Mouse (Mus musculus) G1E-ER4 (cell line): Measurements from ENCODE around the gene Npas1. TPM values are rescaled to one million over a fixed set of nuclear protein-coding genes. Genes with fewer than 3 reads are reported as not detected.

Experiments used
- GATA1 ChIP-seq: IDR thresholded peaks from one replicate; pipeline ENCODE4 v1.8.0; 2012; ENCODE audit warnings: low read length, inconsistent platforms
- polyA plus RNA-seq: library from polyadenylated mRNA; stranded (reverse); fragments of >175 nt; gene quantifications from 2 replicates; pipeline ENCODE4 v1.2.3, GENCODE M21; 2012

Gene Npas1
- polyA plus RNA-seq, 1 experiment = not detected

DNA sequence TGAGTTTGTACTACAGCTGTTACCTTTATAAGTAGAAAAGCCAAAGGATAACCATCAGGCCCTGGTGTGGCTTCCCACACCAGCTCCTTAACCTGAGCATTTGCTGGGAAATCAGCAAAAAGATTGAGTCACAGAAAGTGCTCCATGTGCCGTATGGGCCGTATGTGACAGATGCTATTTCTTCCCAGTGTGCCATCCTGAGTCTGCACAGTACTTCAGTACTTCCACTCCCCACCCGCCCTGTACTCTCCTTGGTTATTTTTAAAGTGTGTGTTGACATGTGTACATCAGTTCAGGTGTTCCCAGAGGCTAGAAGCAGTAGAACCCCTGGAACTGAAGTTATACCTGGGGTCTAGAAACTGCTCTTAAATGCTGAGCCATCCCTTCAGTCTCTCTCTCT, 70.5 kb downstream of the Npas1 start:
- TF ChIP-seq GATA1 = no peak

Other genes with a start within 250 kb of the Npas1 start
- 0.08 and 0.14 TPM in 2 replicates for gene C5ar2, start 233.6 kb downstream of the Npas1 start, polyA plus RNA-seq
- 0.02 TPM in 1 of 2 replicates, not detected in the other for gene C5ar1, start 218.2 kb downstream of the Npas1 start, polyA plus RNA-seq
- 326 and 427 TPM in 2 replicates for gene Inafm1, start 204.1 kb downstream of the Npas1 start, polyA plus RNA-seq
- 142 and 204 TPM in 2 replicates for gene Ccdc9, start 190.9 kb downstream of the Npas1 start, polyA plus RNA-seq
- gene Bbc3, start 169.3 kb downstream of the Npas1 start, polyA plus RNA-seq = 226 and 291 TPM in 2 replicates
- gene Sae1, start 89.9 kb downstream of the Npas1 start, polyA plus RNA-seq = 68.2 and 92.9 TPM in 2 replicates
- gene Zc3h4, start 76.8 kb downstream of the Npas1 start, polyA plus RNA-seq = 180 and 224 TPM in 2 replicates
- gene Tmem160, start 24.9 kb downstream of the Npas1 start, polyA plus RNA-seq = 284 and 414 TPM in 2 replicates
- gene Arhgap35, start 137.3 kb upstream of the Npas1 start, polyA plus RNA-seq = 4.0 and 7.7 TPM in 2 replicates
- not detected in 2 replicates for gene Ceacam15, start 198.0 kb upstream of the Npas1 start, polyA plus RNA-seq
- gene Ceacam9, start 244.2 kb upstream of the Npas1 start, polyA plus RNA-seq = not detected in 2 replicates